Mouse (Mus musculus) CH12.LX (cell line): ENCODE measurements at regions not wholly inside any gene's neighbourhood (a gene's known extent, or its start where the extent isn't known, plus 50 kb on each side); places are given as distances from the start of the nearest gene placed in this dataset.

Experiments
- DNase-seq: peaks from one replicate; pipeline ENCODE4 v3.0.0-alpha.2; 2013; ENCODE audit errors: extremely low read depth
- H3K27ac ChIP-seq: 2 replicates; pipeline ENCODE4 v1.5.1; 2012; ENCODE audit warnings: low read depth, mild to moderate bottlenecking, control low read depth, moderate library complexity; ENCODE audit not compliant: insufficient read depth
- H3K27me3 ChIP-seq: replicated peaks from 2 replicates; pipeline ENCODE3; 2012; ENCODE audit warnings: inconsistent platforms
- H3K36me3 ChIP-seq, 2 experiments: replicated peaks in 1 of 2; 2 replicates each; pipeline versions ENCODE3 to v1.6.1; 2012; ENCODE audit warnings: inconsistent platforms in 1 of 2, low read length in 1 of 2, mild to moderate bottlenecking in 1 of 2, mixed read lengths in 1 of 2, moderate library complexity in 1 of 2; ENCODE audit not compliant: control insufficient read depth in 1 of 2, insufficient read depth in 1 of 2
- H3K4me1 ChIP-seq, 2 experiments: 2 replicates each; pipeline ENCODE4 v1.6.1; 2012; ENCODE audit warnings: inconsistent platforms in 1 of 2, moderate library complexity in 1 of 2; ENCODE audit not compliant: insufficient read depth in 2 of 2, control insufficient read depth in 1 of 2
- H3K4me2 ChIP-seq: 2 replicates; pipeline ENCODE4 v1.6.1; 2012; ENCODE audit warnings: low read depth, mild to moderate bottlenecking, control low read depth; ENCODE audit not compliant: poor library complexity, insufficient read depth, severe bottlenecking
- H3K4me3 ChIP-seq, 3 experiments: fragments of 150-350 bp in 1 of 3; sonication (generic) in 1 of 3; replicated peaks in 1 of 3; 2 replicates each; pipeline versions ENCODE3 to v1.5.1; 2011 to 2012; ENCODE audit warnings: low read depth in 2 of 3, low read length in 2 of 3, mild to moderate bottlenecking in 2 of 3, moderate library complexity in 2 of 3, control low read depth in 1 of 3, improper control_type of control experiment in 1 of 3, inconsistent platforms in 1 of 3, mixed read lengths in 1 of 3; ENCODE audit not compliant: poor library complexity in 1 of 3
- H3K79me2 ChIP-seq: replicated peaks from 2 replicates; pipeline ENCODE4 v1.6.1; 2012; ENCODE audit warnings: mild to moderate bottlenecking, moderate library complexity; ENCODE audit not compliant: control insufficient read depth, poor library complexity, insufficient read depth, severe bottlenecking; ENCODE audit errors: extremely low read depth
- H3K9ac ChIP-seq: 2 replicates; pipeline ENCODE4 v1.6.1; 2012; ENCODE audit warnings: low read depth, mild to moderate bottlenecking, control low read depth, moderate library complexity; ENCODE audit not compliant: insufficient read depth
- H3K9me3 ChIP-seq: replicated peaks from 2 replicates; pipeline ENCODE3; 2012; ENCODE audit warnings: low read length, inconsistent platforms, mixed read lengths
- ETS1 ChIP-seq: conservative IDR thresholded peaks from 2 replicates; pipeline ENCODE4 v1.6.1; 2012; ENCODE audit warnings: low read depth, mild to moderate bottlenecking, inconsistent platforms, low read length, improper control_type of control experiment, moderate library complexity
- IRF4 ChIP-seq: IDR thresholded peaks from 2 replicates; pipeline ENCODE4 v1.6.1; 2014; ENCODE audit warnings: low read depth, mild to moderate bottlenecking, inconsistent platforms, low read length, improper control_type of control experiment
- JUN ChIP-seq: IDR thresholded peaks from 2 replicates; pipeline ENCODE4 v1.6.1; 2011; ENCODE audit warnings: low read depth, mild to moderate bottlenecking, low read length, improper control_type of control experiment, moderate library complexity; ENCODE audit not compliant: insufficient read depth
- JUND ChIP-seq: conservative IDR thresholded peaks from 2 replicates; pipeline ENCODE4 v1.6.1; 2011; ENCODE audit warnings: low read depth, low read length, improper control_type of control experiment
- KAT2A ChIP-seq: IDR thresholded peaks from 2 replicates; pipeline ENCODE4 v1.6.1; 2012; ENCODE audit warnings: low read length, improper control_type of control experiment, inconsistent platforms; ENCODE audit not compliant: insufficient replicate concordance
- MAFK ChIP-seq: IDR thresholded peaks from 2 replicates; pipeline ENCODE4 v1.6.1; 2011; ENCODE audit warnings: low read length, improper control_type of control experiment; ENCODE audit not compliant: insufficient replicate concordance
- MAX ChIP-seq: IDR thresholded peaks from 2 replicates; pipeline ENCODE4 v1.6.1; 2011; ENCODE audit warnings: low read length, improper control_type of control experiment
- MAZ ChIP-seq: IDR thresholded peaks from 2 replicates; pipeline ENCODE4 v1.6.1; 2012; ENCODE audit warnings: low read depth, mild to moderate bottlenecking, inconsistent platforms, low read length, improper control_type of control experiment, moderate library complexity
- MEF2A ChIP-seq: IDR thresholded peaks from 2 replicates; pipeline ENCODE4 v1.6.1; 2014; ENCODE audit warnings: low read depth, mild to moderate bottlenecking, inconsistent platforms, low read length, improper control_type of control experiment, borderline replicate concordance
- MYC ChIP-seq: IDR thresholded peaks from 2 replicates; pipeline ENCODE4 v1.6.1; 2011; ENCODE audit warnings: low read depth, mild to moderate bottlenecking, improper control_type of control experiment, low read length
- NRF1 ChIP-seq: IDR thresholded peaks from 2 replicates; pipeline ENCODE4 v1.6.1; 2014; ENCODE audit warnings: low read depth, mild to moderate bottlenecking, inconsistent platforms, low read length, improper control_type of control experiment, moderate library complexity
- PAX5 ChIP-seq: IDR thresholded peaks from 2 replicates; pipeline ENCODE4 v1.6.1; 2012; ENCODE audit warnings: low read length, inconsistent platforms, mixed read lengths
- SIN3A ChIP-seq: IDR thresholded peaks from 2 replicates; pipeline ENCODE4 v1.6.1; 2012; ENCODE audit warnings: low read length, improper control_type of control experiment, inconsistent platforms
- TBP ChIP-seq: conservative IDR thresholded peaks from 2 replicates; pipeline ENCODE4 v1.6.1; 2011; ENCODE audit warnings: low read depth, low read length, improper control_type of control experiment
- USF2 ChIP-seq: conservative IDR thresholded peaks from 2 replicates; pipeline ENCODE4 v1.6.1; 2011; ENCODE audit warnings: low read depth, low read length, improper control_type of control experiment
- ZC3H11A ChIP-seq: IDR thresholded peaks from 2 replicates; pipeline ENCODE4 v1.6.1; 2012; ENCODE audit warnings: low read depth, mild to moderate bottlenecking, inconsistent platforms, low read length, improper control_type of control experiment
- ZKSCAN1 ChIP-seq: IDR thresholded peaks from 2 replicates; pipeline ENCODE4 v1.6.1; 2012; ENCODE audit warnings: low read depth, inconsistent platforms, low read length, improper control_type of control experiment, borderline replicate concordance
- ZMIZ1 ChIP-seq: IDR thresholded peaks from 2 replicates; pipeline ENCODE4 v1.6.1; 2012; ENCODE audit warnings: low read depth, mild to moderate bottlenecking, inconsistent platforms, low read length, improper control_type of control experiment
- dilution Hi-C: fragments of 300-500 bp; cut with MboI; formaldehyde crosslinking; loops from 2 replicates; pipeline ENCODE4 v1.14.3; 2020; ENCODE audit warnings: low sequenced_read_pairs; ENCODE audit not compliant: extremely low pct_unique_long_range_greater_than_20kb, extremely low pct_ligation_motif_present
- in situ Hi-C: fragments of 300-500 bp; cut with MboI; formaldehyde crosslinking; loops from 3 replicates; pipeline ENCODE4 v1.14.3; 2019; ENCODE audit warnings: low sequenced_read_pairs, low pct_ligation_motif_present, low pct_unique_long_range_greater_than_20kb, mixed read lengths

DNA sequence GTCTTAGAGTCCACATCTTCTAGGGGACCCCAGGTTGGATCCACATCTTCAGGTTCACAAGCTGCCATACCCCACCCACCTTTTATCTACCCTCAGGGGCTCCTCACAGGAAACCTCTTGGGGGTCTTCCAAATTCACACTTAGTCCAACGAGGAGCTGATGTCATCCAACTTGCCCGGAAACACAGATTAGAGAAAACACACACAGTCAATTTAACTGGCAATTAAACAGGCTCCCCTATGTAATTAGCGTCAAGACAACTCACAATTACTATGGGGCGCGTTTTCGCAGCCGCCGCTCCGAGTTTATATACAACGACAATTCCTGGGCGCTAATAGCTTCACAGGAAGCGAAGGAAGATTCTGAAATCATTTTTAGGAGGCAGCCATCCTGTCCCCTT lies 91.4 kb upstream of the Zfp618 start:
- dilution Hi-C loops (no loop called here), in situ Hi-C loops (no loop called here)
- Histone ChIP-seq H3K36me3 (no peaks in the 10 kb centered on the region), H3K9me3 (no peaks in the 10 kb centered on the region), H3K9ac (no peak overlapping the region), H3K27ac (no peak overlapping the region), H3K4me3 (no peak overlapping the region), H3K4me1 (no peaks in the 10 kb centered on the region), H3K79me2 (no peaks in the 10 kb centered on the region), H3K4me2 (no peak overlapping the region), H3K27me3 (peaks cover 81% of the 10 kb centered on the region)
- TF ChIP-seq JUN: no peak
- TF ChIP-seq ZC3H11A: no peak
- TF ChIP-seq MAX: no peak
- DNase-seq: no peak

DNA sequence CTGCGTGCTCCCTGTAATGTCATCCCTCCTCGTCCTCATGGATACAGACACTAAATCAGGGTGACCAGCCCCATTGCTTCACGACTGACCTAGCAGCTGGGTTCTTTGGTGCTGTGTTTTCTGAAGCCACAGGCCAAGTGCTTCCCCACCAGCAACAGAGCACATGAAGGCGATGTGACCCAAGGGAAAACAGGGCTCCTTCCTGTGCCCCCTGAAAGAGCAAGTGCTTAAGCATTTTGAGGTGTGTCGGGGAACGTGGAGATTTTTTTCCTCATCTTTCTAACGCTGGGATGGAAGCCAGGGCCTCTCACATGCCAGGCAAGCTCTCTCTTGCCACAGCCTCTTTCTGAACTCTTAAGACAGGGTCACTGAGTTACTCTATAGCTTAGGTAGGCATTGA lies 87.3 kb upstream of the Zfp618 start:
- no peak for TF ChIP-seq ZC3H11A
- no peak for TF ChIP-seq ZKSCAN1
- TF ChIP-seq ZMIZ1: no peak
- no peak for TF ChIP-seq SIN3A
- TF ChIP-seq IRF4: no peak
- TF ChIP-seq JUN: no peak
- no peak for TF ChIP-seq MEF2A
- no peak for TF ChIP-seq USF2
- no peak for TF ChIP-seq NRF1
- TF ChIP-seq TBP: no peak
- no peak for TF ChIP-seq JUND
- TF ChIP-seq ETS1: no peak
- TF ChIP-seq MYC: no peak
- no peak for TF ChIP-seq MAFK
- no peak for TF ChIP-seq PAX5
- no peak for TF ChIP-seq MAX
- TF ChIP-seq MAZ: no peak
- TF ChIP-seq KAT2A: no peak
- Histone ChIP-seq H3K4me2 (no peak overlapping the region), H3K27me3 (peaks cover 77% of the 10 kb centered on the region)

More for the DNA sequence above, 87.3 kb upstream of the Zfp618 start:
- dilution Hi-C loops (no loop called here), in situ Hi-C loops (loop anchor here (25.0 kb wide), 1 partner anchor 259 kb away; no protein-coding TSS in a partner anchor)
- H3K79me2 ChIP-seq: no peaks in the 10 kb centered on the region
- no peak overlapping the region for H3K27ac ChIP-seq
- H3K36me3 ChIP-seq: no peaks in the 10 kb centered on the region
- no peak overlapping the region for H3K4me3 ChIP-seq
- DNase-seq: no peak
- no peaks in the 10 kb centered on the region for H3K4me1 ChIP-seq
- no peaks in the 10 kb centered on the region for H3K9me3 ChIP-seq
- no peak overlapping the region for H3K9ac ChIP-seq
